Mouse (Mus musculus) intestine, embryonic 14.5 days (tissue): ENCODE measurements around the gene Zbtb18. TPM values are rescaled to one million over a fixed set of nuclear protein-coding genes. Genes with fewer than 3 reads are reported as not detected.

ENCODE experiments used
- ATAC-seq: fragments of 200-750 bp; cut with Nextera tagmentation; replicated peaks from 2 replicates; pipeline ENCODE4 v1.8.0; 2017; ENCODE audit warnings: low read depth, moderate number of reproducible peaks, moderate TSS enrichment, moderate library complexity; ENCODE audit not compliant: low FRiP score, low TSS enrichment
- DNase-seq: peaks from one replicate; pipeline ENCODE4 v3.0.0-alpha.2; 2018; ENCODE audit warnings: low spot score
- H3K27ac ChIP-seq: fragments of 300-500 bp; sonication (generic); 2 replicates; pipeline ENCODE4 v1.5.1; 2014; ENCODE audit warnings: low read depth, mild to moderate bottlenecking, control low read depth
- H3K27me3 ChIP-seq: fragments of 300-500 bp; sonication (generic); replicated peaks from 2 replicates; pipeline ENCODE4 v1.6.1; 2014; ENCODE audit warnings: low read length, control low read depth; ENCODE audit not compliant: control insufficient read depth, insufficient read depth
- H3K36me3 ChIP-seq: fragments of 300-500 bp; sonication (generic); 2 replicates; pipeline ENCODE4 v1.6.1; 2014; ENCODE audit warnings: low read length, control low read depth; ENCODE audit not compliant: control insufficient read depth, insufficient read depth
- H3K4me1 ChIP-seq: fragments of 300-500 bp; sonication (generic); replicated peaks from 2 replicates; pipeline ENCODE4 v1.6.1; 2014; ENCODE audit warnings: low read length, control low read depth, mixed read lengths; ENCODE audit not compliant: control insufficient read depth, insufficient read depth
- H3K4me2 ChIP-seq: fragments of 300-500 bp; sonication (generic); 2 replicates; pipeline ENCODE4 v1.6.1; 2014; ENCODE audit warnings: low read length
- H3K4me3 ChIP-seq: fragments of 300-500 bp; sonication (generic); 2 replicates; pipeline ENCODE4 v1.5.1; 2014; ENCODE audit warnings: low read depth, low read length, control low read depth, mixed read lengths
- H3K9ac ChIP-seq: fragments of 300-500 bp; sonication (generic); 2 replicates; pipeline ENCODE4 v1.6.1; 2014; ENCODE audit warnings: mild to moderate bottlenecking, low read length
- H3K9me3 ChIP-seq: fragments of 300-500 bp; sonication (generic); 2 replicates; pipeline ENCODE4 v1.6.1; 2016; ENCODE audit warnings: low read length, control low read depth; ENCODE audit not compliant: control insufficient read depth
- WGBS: fragments of 180-500 bp; shearing (Covaris S2); extraction: QIAGEN DNeasy Blood & Tissue Kit; methylation state at CpG from one replicate; pipeline ENCODE4 v1.1.7; 2014; 5-methylcytosine and 5-hydroxymethylcytosine counted together
- polyA plus RNA-seq: library from polyadenylated mRNA; unstranded; fragments of >200 nt; fragmentation: Nextera tagmentation; extraction: Ambion mirVana; gene quantifications from 2 replicates; pipeline ENCODE4 v1.2.1, GENCODE M21; 2014

Zbtb18 gene
- polyA plus RNA-seq, 1 experiment from 2014 or later = 4.7 TPM

GRCm38 (mm10) chr1:177458456-177459389, 16.6 kb downstream of the Zbtb18 start:
- Histone ChIP-seq H3K27ac (no peak overlapping the region), H3K4me3 (no peak overlapping the region), H3K9me3 (no peaks in the 10 kb centered on the region), H3K36me3 (no peaks in the 10 kb centered on the region), H3K27me3 (no peaks in the 10 kb centered on the region), H3K4me1 (no peaks in the 10 kb centered on the region), H3K4me2 (no peak overlapping the region), H3K9ac (no peak overlapping the region)
- 74% methylated on average over 18 of the region's 18 CpGs for WGBS
- ATAC-seq (0 out of 2 replicates have a peak, but pooled peaks have one; percentile 24), DNase-seq (no peak)

DNA sequence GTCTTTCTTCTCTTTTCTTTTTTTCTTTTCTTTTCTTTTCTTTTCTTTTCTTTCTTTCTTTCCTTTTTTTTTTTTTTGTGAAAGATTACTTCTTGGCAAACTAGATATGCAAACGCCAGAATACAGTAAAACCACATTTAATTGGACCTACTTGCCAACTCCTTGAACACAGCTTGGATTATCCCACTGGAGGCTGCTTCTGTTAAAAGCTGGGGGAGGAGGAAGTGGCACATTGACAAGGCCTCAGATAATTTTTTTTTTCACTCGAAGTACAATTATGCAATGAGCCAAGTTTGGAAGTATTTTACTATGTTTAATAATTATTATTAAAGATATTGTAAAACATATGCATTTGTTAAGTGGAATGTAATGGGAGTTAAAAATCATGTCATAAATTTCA, 17.4 kb downstream of the Zbtb18 start:
- Histone ChIP-seq H3K9ac (no peak overlapping the region), H3K9me3 (no peaks in the 10 kb centered on the region), H3K4me2 (no peak overlapping the region), H3K36me3 (no peaks in the 10 kb centered on the region), H3K27me3 (no peaks in the 10 kb centered on the region), H3K4me1 (no peaks in the 10 kb centered on the region), H3K4me3 (no peak overlapping the region), H3K27ac (no peak overlapping the region)
- 75% methylated on average over 2 of the region's 2 CpGs for WGBS
- DNase-seq (no peak), ATAC-seq (no peak)

- H3K9ac ChIP-seq = no peak overlapping the region
- H3K4me1 ChIP-seq = no peaks in the 10 kb centered on the region
- no peaks in the 10 kb centered on the region for H3K9me3 ChIP-seq
- no peaks in the 10 kb centered on the region for H3K36me3 ChIP-seq
- no peaks in the 10 kb centered on the region for H3K27me3 ChIP-seq
- H3K27ac ChIP-seq = no peak overlapping the region
- DNase-seq (no peak), ATAC-seq (no peak)
- WGBS = 66% methylated on average over 8 of the region's 8 CpGs
- H3K4me2 ChIP-seq = no peak overlapping the region
- H3K4me3 ChIP-seq = no peak overlapping the region
These were observed 25.0 kb downstream of the Zbtb18 start for GRCm38 (mm10) chr1:177467150-177467549.

DNA sequence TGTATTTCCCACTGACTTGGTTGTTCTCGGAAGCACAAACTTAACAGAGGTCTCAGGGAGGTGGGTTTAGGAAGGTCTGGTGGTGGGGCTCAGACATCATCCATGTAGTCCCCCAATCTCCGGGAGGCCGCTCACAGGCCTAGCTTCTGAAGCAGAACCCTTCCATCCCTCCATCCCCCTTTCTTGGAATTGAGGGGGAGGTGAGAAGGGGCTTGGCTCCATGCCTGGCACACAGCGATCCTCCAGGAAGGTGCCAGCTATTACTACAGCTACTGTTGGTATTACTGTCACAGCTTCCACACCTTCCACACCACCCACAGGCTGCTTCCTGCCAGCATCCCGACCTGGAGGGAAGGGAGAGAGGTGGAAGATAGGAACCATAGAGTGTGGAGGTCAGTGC, 26.3 kb downstream of the Zbtb18 start:
- Histone ChIP-seq H3K4me3 (no peak overlapping the region), H3K4me1 (no peaks in the 10 kb centered on the region), H3K9me3 (no peaks in the 10 kb centered on the region), H3K9ac (no peak overlapping the region), H3K27ac (no peak overlapping the region), H3K36me3 (no peaks in the 10 kb centered on the region), H3K4me2 (no peak overlapping the region), H3K27me3 (no peaks in the 10 kb centered on the region)
- 87% methylated on average over 5 of the region's 5 CpGs for WGBS
- no peak for ATAC-seq
- DNase-seq = no peak

DNA sequence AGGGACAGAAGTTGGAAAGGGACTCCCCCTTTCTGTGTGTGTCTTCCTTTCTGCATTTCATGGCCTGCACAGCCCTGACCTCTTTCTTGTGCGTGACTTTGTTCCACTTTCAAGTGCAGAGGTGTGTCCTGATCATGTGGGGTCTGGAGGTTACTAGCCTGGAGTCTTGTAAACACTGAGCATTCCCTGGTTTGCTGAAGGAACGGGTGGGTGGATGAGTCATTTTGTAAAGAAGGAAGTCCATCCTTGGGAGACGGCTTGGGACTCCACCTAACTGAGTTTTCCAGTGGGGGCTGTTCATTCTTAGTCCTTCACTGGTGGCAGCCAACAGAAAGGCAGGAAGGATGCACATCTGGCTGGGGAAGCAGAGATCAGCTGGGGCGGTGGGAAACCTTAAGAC, 27.9 kb downstream of the Zbtb18 start:
- H3K27ac ChIP-seq = no peak overlapping the region
- no peaks in the 10 kb centered on the region for H3K36me3 ChIP-seq
- no peak overlapping the region for H3K4me3 ChIP-seq
- H3K4me1 ChIP-seq = no peaks in the 10 kb centered on the region
- ATAC-seq = no peak; the same call in 1 of the 2 replicates
- no peaks in the 10 kb centered on the region for H3K9me3 ChIP-seq
- H3K9ac ChIP-seq = no peak overlapping the region
- no peak overlapping the region for H3K4me2 ChIP-seq
- DNase-seq = no peak
- WGBS = 43% methylated on average over 4 of the region's 4 CpGs
- no peaks in the 10 kb centered on the region for H3K27me3 ChIP-seq

DNA sequence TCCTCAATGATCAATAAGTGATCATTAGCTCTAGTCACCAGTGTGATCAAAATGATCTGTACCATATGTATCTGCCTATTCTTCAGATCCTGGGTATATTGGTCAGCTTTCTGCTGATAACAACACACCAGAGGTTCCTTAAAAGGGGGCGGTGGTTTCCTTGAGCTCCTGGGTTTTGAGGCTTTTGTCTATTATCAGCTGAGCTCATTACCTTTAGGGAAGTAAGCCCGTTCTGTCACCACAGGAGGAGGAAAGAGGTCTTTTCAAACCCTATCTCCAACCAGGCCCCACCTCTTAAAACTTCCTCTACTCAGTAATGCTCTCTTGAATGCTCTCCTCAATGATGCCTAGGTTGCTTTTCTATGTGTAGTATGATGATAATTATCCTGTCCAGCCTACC, 28.8 kb downstream of the Zbtb18 start:
- ATAC-seq = no peak
- H3K4me1 ChIP-seq = no peaks in the 10 kb centered on the region
- no peak overlapping the region for H3K9ac ChIP-seq
- no peak overlapping the region for H3K4me2 ChIP-seq
- H3K27me3 ChIP-seq = no peaks in the 10 kb centered on the region
- H3K9me3 ChIP-seq = no peaks in the 10 kb centered on the region
- H3K27ac ChIP-seq = no peak overlapping the region
- no peak overlapping the region for H3K4me3 ChIP-seq
- H3K36me3 ChIP-seq = no peaks in the 10 kb centered on the region
- no peak for DNase-seq
- WGBS = 70% methylated on average over 2 of the region's 2 CpGs

- H3K9ac ChIP-seq = no peak overlapping the region
- ATAC-seq (peak; percentile 75), DNase-seq (no peak)
- H3K9me3 ChIP-seq = no peaks in the 10 kb centered on the region
- no peaks in the 10 kb centered on the region for H3K4me1 ChIP-seq
- H3K36me3 ChIP-seq = no peaks in the 10 kb centered on the region
- no peaks in the 10 kb centered on the region for H3K27me3 ChIP-seq
- no peak overlapping the region for H3K4me3 ChIP-seq
- no peak overlapping the region for H3K27ac ChIP-seq
- 70% methylated on average over 13 of the region's 13 CpGs for WGBS
- no peak overlapping the region for H3K4me2 ChIP-seq
These were observed 33.5 kb downstream of the Zbtb18 start for GRCm38 (mm10) chr1:177475542-177476197.

GRCm38 (mm10) chr1:177478578-177478977, 36.4 kb downstream of the Zbtb18 start:
- no peak for DNase-seq
- no peak for ATAC-seq
- Histone ChIP-seq H3K9me3 (no peaks in the 10 kb centered on the region), H3K4me2 (no peak overlapping the region), H3K9ac (no peak overlapping the region), H3K4me3 (no peak overlapping the region), H3K27me3 (no peaks in the 10 kb centered on the region), H3K27ac (no peak overlapping the region), H3K4me1 (no peaks in the 10 kb centered on the region), H3K36me3 (no peaks in the 10 kb centered on the region)
- WGBS = 72% methylated on average over 2 of the region's 2 CpGs
